Mouse (Mus musculus): ENCODE data around the gene Slc25a16.

DNA sequence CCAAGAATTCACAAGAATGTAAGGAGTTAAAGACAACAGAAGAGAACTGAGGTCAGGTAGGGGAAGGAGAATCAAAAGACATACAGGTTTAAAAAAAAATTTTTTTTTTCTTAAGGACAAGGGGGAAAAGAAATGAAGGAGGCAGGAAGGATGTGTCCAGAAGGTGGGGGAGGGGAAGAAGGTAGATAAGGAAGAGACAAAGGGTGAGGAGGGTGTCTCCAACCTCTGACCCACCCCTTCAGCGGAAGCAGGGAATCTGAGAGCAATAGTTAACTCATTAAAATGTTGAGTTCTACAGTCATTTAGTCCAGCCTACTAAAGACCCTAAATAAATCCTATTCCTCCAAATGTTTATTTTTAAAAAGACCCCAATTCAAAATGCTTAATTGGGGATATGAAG lies 35.9 kb upstream of the Slc25a16 start:
- TF ChIP-seq CTCF (IDR thresholded peaks at IDR 0.05; ENCODE audit: control insufficient read depth, insufficient read depth, insufficient read length) (no peak), MAX (IDR thresholded peaks at IDR 0.05) (no peak), MYOG (IDR thresholded peaks at IDR 0.05; ENCODE audit: control insufficient read depth, extremely low read depth, insufficient read length) (no peak), MYOD1 (IDR thresholded peaks at IDR 0.05; ENCODE audit: control insufficient read depth, insufficient read length, low read depth) (no peak), USF1 (IDR thresholded peaks at IDR 0.05; ENCODE audit: low read depth) (no peak)

Data from C2C12 (cell line).